Mouse (Mus musculus) midbrain, embryonic 15.5 days (tissue): ENCODE measurements around the gene Dcst2. TPM values are rescaled to one million over a fixed set of nuclear protein-coding genes. Genes with fewer than 3 reads are reported as not detected.

ENCODE experiments used
- ATAC-seq: fragments of 200-750 bp; cut with Nextera tagmentation; replicated peaks from 2 replicates; pipeline ENCODE4 v1.8.0; 2017; ENCODE audit warnings: moderate TSS enrichment
- H3K27ac ChIP-seq: fragments of 300-500 bp; sonication (generic); 2 replicates; pipeline ENCODE4 v1.5.1; 2015; ENCODE audit warnings: mild to moderate bottlenecking, inconsistent platforms
- H3K27me3 ChIP-seq: fragments of 300-500 bp; sonication (generic); replicated peaks from 2 replicates; pipeline ENCODE4 v1.6.1; 2015; ENCODE audit warnings: inconsistent platforms
- H3K36me3 ChIP-seq: fragments of 300-500 bp; sonication (generic); replicated peaks from 2 replicates; pipeline ENCODE4 v1.6.1; 2015; ENCODE audit warnings: inconsistent platforms
- H3K4me1 ChIP-seq: fragments of 300-500 bp; sonication (generic); 2 replicates; pipeline ENCODE4 v1.6.1; 2015; ENCODE audit warnings: inconsistent platforms
- H3K4me2 ChIP-seq: fragments of 300-500 bp; sonication (generic); 2 replicates; pipeline ENCODE4 v1.6.1; 2015; ENCODE audit warnings: inconsistent platforms, mild to moderate bottlenecking, moderate library complexity
- H3K4me3 ChIP-seq: fragments of 300-500 bp; sonication (generic); 2 replicates; pipeline ENCODE4 v1.5.1; 2015; ENCODE audit warnings: mild to moderate bottlenecking, inconsistent platforms
- H3K9ac ChIP-seq: fragments of 300-500 bp; sonication (generic); 2 replicates; pipeline ENCODE4 v1.6.1; 2015; ENCODE audit warnings: mild to moderate bottlenecking, inconsistent platforms
- H3K9me3 ChIP-seq: fragments of 300-500 bp; sonication (generic); 2 replicates; pipeline ENCODE4 v1.6.1; 2016; ENCODE audit warnings: inconsistent platforms
- WGBS: fragments of 180-500 bp; shearing (Covaris S2); methylation state at CpG from one replicate; pipeline ENCODE4 v1.1.7; 2015; ENCODE audit warnings: mixed read lengths; 5-methylcytosine and 5-hydroxymethylcytosine counted together
- polyA plus RNA-seq: library from polyadenylated mRNA; unstranded; fragments of >200 nt; fragmentation: Nextera tagmentation; extraction: Ambion mirVana; gene quantifications from 2 replicates; pipeline ENCODE4 v1.2.1, GENCODE M21; 2015

The Dcst2 gene
- polyA plus RNA-seq, 1 experiment from 2014 or later: 0.17 TPM

GRCm38 (mm10) chr3:89377831-89378230, 16.1 kb downstream of the Dcst2 start:
- Histone ChIP-seq H3K4me2 (peak overlapping the region; percentile 75), H3K4me3 (no peak overlapping the region; the same call in 1 of the 2 replicates), H3K4me1 (peaks cover 14% of the 10 kb centered on the region), H3K27ac (no peak overlapping the region), H3K9me3 (no peaks in the 10 kb centered on the region), H3K9ac (no peak overlapping the region), H3K36me3 (no peaks in the 10 kb centered on the region), H3K27me3 (no peaks in the 10 kb centered on the region)
- 53% methylated on average over 4 of the region's 4 CpGs for WGBS
- peak; percentile 25; the same call in 1 of the 2 replicates for ATAC-seq

GRCm38 (mm10) chr3:89378394-89379067, 16.8 kb downstream of the Dcst2 start:
- no peaks in the 10 kb centered on the region for H3K9me3 ChIP-seq
- H3K4me3 ChIP-seq: peak overlapping the region; percentile 44
- WGBS: 3% methylated on average over 29 of the region's 29 CpGs
- no peaks in the 10 kb centered on the region for H3K36me3 ChIP-seq
- no peak overlapping the region for H3K27ac ChIP-seq
- H3K9ac ChIP-seq: peak overlapping the region; percentile 55
- H3K4me1 ChIP-seq: peaks cover 14% of the 10 kb centered on the region
- H3K27me3 ChIP-seq: no peaks in the 10 kb centered on the region
- ATAC-seq: peak; percentile 83
- peak overlapping the region; percentile 75 for H3K4me2 ChIP-seq

DNA sequence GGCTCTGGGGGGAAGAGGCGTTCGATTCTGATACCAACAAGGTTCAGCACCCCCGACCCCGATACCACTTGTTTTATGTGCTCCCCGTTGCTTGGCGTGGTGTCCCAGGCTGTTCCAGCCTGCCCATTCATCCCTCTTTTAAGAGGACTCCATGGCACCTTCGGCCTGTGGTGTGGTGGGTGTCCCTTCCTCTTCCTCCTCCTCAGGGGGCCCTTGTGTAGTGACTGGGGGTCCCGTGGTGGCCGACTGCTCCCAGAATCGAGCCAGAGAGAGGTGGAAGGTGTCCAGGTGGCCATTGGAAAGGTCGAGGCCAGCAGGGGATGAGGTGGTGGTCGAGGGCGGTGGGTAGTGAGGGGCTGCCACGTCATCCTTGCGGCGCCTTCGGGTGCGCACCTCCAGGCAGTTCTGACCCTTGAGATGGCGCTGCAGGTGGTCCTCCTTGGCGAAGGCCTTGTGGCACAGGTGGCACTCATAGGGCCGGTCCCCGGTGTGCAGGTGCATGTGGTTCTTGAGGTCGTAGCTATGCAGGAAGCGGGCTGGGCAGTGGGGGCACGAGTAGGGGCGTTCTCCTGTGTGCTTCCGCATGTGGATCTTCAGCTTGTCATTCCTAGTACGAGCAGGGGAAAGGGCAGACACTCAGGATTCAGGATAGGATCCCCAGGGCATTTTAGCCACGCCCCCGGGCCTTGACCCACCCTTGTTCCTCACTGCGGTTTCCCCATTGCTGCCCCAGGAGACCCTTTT, 17.8 kb downstream of the Dcst2 start:
- WGBS: 91% methylated on average over 31 of the region's 31 CpGs
- H3K4me3 ChIP-seq: no peak overlapping the region
- no peaks in the 10 kb centered on the region for H3K9me3 ChIP-seq
- H3K4me2 ChIP-seq: peak overlapping the region; percentile 75; the same call in 1 of the 2 replicates
- H3K27me3 ChIP-seq: no peaks in the 10 kb centered on the region
- H3K9ac ChIP-seq: no peak overlapping the region
- no peak for ATAC-seq
- no peak overlapping the region for H3K27ac ChIP-seq
- H3K36me3 ChIP-seq: no peaks in the 10 kb centered on the region
- peaks cover 14% of the 10 kb centered on the region for H3K4me1 ChIP-seq

GRCm38 (mm10) chr3:89380291-89380690, 18.5 kb downstream of the Dcst2 start:
- Histone ChIP-seq H3K27me3 (no peaks in the 10 kb centered on the region), H3K4me3 (no peak overlapping the region), H3K9ac (no peak overlapping the region), H3K4me1 (peaks cover 19% of the 10 kb centered on the region), H3K9me3 (no peaks in the 10 kb centered on the region), H3K27ac (no peak overlapping the region), H3K4me2 (no peak overlapping the region), H3K36me3 (no peaks in the 10 kb centered on the region)
- 95% methylated on average over 14 of the region's 14 CpGs for WGBS
- no peak for ATAC-seq

- ATAC-seq: no peak
Measured at GRCm38 (mm10) chr3:89380711-89381110, 18.9 kb downstream of the Dcst2 start.

DNA sequence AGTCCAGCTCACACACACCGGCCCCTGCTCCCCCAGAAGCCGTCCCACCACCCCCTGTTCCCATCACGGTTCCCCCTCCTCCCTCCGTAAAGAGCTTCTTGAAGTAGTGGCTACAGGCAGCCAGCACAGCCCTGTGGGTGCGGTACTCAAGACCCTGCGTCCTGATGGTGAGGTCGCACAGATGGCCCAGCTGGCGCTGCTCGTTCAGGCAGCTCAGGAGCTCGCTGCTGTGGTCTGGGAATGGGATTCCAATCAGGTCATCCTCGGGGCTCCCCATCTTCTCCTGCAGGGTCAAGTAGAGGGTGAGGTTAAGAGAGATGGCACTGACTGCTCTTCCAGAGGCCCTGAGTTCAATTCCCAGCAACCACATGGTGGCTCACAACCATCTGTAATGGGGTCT, 19.5 kb downstream of the Dcst2 start:
- Histone ChIP-seq H3K4me2 (no peak overlapping the region), H3K9me3 (no peaks in the 10 kb centered on the region), H3K27ac (no peak overlapping the region), H3K27me3 (no peaks in the 10 kb centered on the region), H3K4me1 (peaks cover 19% of the 10 kb centered on the region), H3K4me3 (no peak overlapping the region), H3K36me3 (no peaks in the 10 kb centered on the region), H3K9ac (no peak overlapping the region)
- WGBS: 86% methylated on average over 11 of the region's 11 CpGs
- ATAC-seq: no peak

More at GRCm38 (mm10) chr3:89380711-89381110, 18.9 kb downstream of the Dcst2 start:
- Histone ChIP-seq H3K9ac (no peak overlapping the region), H3K4me1 (peaks cover 19% of the 10 kb centered on the region), H3K4me3 (no peak overlapping the region), H3K4me2 (no peak overlapping the region), H3K27ac (no peak overlapping the region), H3K36me3 (no peaks in the 10 kb centered on the region), H3K9me3 (no peaks in the 10 kb centered on the region), H3K27me3 (no peaks in the 10 kb centered on the region)
- WGBS: 97% methylated on average over 18 of the region's 18 CpGs

DNA sequence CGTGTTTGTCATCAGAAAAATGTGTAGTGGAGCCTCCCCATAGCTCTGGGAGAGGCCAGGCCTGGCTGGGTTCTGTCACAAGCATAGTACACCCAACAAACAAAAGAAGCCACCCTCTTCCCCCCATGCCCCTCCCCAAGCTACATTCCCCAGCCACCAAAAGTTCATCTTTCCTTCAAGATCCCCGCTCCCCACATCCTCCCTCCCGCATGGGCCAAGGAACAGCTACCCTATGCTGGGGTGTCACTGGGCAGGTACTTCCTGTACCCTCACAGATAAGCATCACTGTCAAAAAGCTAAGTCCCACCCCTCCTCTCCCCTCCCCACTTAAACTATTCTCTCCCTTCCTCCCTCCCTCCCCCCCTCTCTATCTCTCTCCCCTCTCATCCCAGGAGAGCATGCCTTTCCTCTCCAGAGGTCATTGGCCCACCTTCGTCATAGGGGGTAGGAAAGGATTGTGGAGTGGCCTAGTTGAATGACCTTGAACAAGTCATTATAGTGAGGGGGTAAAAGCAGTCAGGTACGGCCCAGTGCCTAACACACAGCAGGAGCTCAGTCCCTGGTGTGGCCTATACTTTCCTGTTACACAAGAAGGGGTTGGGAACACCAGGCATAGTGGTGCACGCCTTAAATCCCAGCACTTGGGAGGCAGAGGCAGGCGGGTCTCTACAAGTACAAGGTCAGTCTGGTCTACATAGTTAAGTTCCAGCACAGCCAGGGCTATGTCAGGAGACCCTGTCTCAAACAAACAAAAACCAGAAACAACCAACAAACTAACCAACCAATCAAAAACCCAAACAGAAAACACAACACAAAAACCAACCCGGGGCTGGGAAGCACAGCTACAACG, 20.5 kb downstream of the Dcst2 start:
- Histone ChIP-seq H3K4me1 (peaks cover 19% of the 10 kb centered on the region), H3K4me3 (no peak overlapping the region), H3K9ac (no peak overlapping the region), H3K27me3 (no peaks in the 10 kb centered on the region), H3K4me2 (no peak overlapping the region), H3K36me3 (no peaks in the 10 kb centered on the region), H3K27ac (no peak overlapping the region), H3K9me3 (no peaks in the 10 kb centered on the region)
- ATAC-seq: no peak
- WGBS: 90% methylated on average over 9 of the region's 9 CpGs

GRCm38 (mm10) chr3:89382950-89383349, 21.2 kb downstream of the Dcst2 start:
- no peaks in the 10 kb centered on the region for H3K36me3 ChIP-seq
- WGBS: 90% methylated on average over 5 of the region's 5 CpGs
- no peak for ATAC-seq
- H3K9me3 ChIP-seq: no peaks in the 10 kb centered on the region
- no peak overlapping the region for H3K9ac ChIP-seq
- no peak overlapping the region for H3K4me3 ChIP-seq
- no peak overlapping the region for H3K27ac ChIP-seq
- no peaks in the 10 kb centered on the region for H3K27me3 ChIP-seq
- H3K4me2 ChIP-seq: no peak overlapping the region
- peaks cover 19% of the 10 kb centered on the region for H3K4me1 ChIP-seq

GRCm38 (mm10) chr3:89383651-89384255, 22.0 kb downstream of the Dcst2 start:
- Histone ChIP-seq H3K4me3 (no peak overlapping the region), H3K9me3 (no peaks in the 10 kb centered on the region), H3K4me2 (no peak overlapping the region), H3K4me1 (peaks cover 11% of the 10 kb centered on the region), H3K36me3 (no peaks in the 10 kb centered on the region), H3K27me3 (no peaks in the 10 kb centered on the region), H3K27ac (no peak overlapping the region), H3K9ac (no peak overlapping the region)
- WGBS: 88% methylated on average over 5 of the region's 5 CpGs
- ATAC-seq: no peak

DNA sequence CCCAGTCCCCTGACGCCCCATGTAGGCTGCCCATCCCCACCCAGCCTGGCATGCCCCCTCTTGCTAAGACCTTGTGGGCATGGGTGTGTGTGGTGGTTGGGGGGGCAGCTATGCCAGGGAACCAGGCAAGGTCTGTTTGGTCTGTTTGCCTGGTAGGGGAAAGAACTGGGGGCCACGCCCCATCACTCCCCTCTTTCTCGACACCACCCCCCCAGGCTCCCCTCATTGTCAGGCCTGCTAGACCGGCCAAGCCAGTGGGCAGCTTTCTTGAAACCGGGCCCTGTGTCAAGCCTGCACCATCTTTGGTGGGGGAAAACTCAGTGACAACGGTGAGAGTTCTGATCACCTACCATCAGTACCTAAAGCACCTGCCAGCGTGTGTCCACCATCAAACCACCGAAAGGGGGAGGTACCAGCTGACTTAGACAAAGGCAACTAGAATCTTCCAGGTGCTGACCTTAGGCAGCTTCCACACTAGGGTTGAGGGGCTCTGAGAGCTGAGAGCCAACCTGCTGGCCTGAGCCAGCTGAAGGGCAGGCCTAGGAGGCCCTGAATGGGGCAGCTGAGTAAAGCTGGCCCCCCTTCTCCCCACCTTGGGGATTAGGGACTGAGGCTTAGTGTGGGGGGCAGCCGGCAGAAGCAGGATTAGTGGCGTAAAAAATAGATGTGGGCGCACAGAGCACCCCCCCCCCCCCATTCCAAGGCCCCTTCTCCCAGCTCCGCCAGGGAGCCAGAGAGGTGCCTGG, 22.7 kb downstream of the Dcst2 start:
- Histone ChIP-seq H3K27ac (no peak overlapping the region), H3K9ac (no peak overlapping the region), H3K4me2 (no peak overlapping the region), H3K36me3 (no peaks in the 10 kb centered on the region), H3K27me3 (no peaks in the 10 kb centered on the region), H3K9me3 (no peaks in the 10 kb centered on the region), H3K4me1 (peaks cover 5% of the 10 kb centered on the region; the same call in 1 of the 2 replicates), H3K4me3 (no peak overlapping the region)
- WGBS: 46% methylated on average over 12 of the region's 12 CpGs
- no peak for ATAC-seq

DNA sequence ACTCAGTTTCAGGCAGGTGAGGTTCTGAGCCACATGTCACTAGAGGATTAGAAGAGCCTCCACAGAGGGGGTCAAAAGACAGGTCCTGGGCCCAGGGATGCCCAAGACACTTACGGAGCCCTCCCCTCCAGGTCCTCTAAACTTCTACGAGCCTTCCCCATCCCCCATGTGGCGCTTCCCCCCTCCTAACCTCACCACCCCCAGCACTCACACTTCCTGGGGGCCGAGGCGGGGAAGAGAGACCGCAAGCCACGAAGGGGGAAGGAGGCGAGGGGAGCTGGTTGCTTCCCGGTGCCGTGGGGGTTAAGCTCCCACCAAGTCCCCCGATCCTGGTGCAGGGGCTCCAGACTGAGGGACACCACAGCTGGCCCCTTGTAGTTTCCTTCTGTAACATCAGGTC, 23.7 kb downstream of the Dcst2 start:
- 55% methylated on average over 11 of the region's 11 CpGs for WGBS

More for the DNA sequence above, 23.7 kb downstream of the Dcst2 start:
- H3K27ac ChIP-seq: no peak overlapping the region
- no peak overlapping the region for H3K4me2 ChIP-seq
- peaks cover 8% of the 10 kb centered on the region; the same call in 1 of the 2 replicates for H3K4me1 ChIP-seq
- H3K9ac ChIP-seq: no peak overlapping the region
- H3K4me3 ChIP-seq: no peak overlapping the region
- H3K36me3 ChIP-seq: no peaks in the 10 kb centered on the region
- no peaks in the 10 kb centered on the region for H3K27me3 ChIP-seq
- no peaks in the 10 kb centered on the region for H3K9me3 ChIP-seq
- ATAC-seq: no peak
